Mouse (Mus musculus): ENCODE data around the gene Mapk11. TPM values are rescaled to one million over a fixed set of nuclear protein-coding genes. Genes with fewer than 3 reads are reported as not detected.

Mapk11 gene
- total RNA-seq, 1 experiment = 6.6 TPM

DNA sequence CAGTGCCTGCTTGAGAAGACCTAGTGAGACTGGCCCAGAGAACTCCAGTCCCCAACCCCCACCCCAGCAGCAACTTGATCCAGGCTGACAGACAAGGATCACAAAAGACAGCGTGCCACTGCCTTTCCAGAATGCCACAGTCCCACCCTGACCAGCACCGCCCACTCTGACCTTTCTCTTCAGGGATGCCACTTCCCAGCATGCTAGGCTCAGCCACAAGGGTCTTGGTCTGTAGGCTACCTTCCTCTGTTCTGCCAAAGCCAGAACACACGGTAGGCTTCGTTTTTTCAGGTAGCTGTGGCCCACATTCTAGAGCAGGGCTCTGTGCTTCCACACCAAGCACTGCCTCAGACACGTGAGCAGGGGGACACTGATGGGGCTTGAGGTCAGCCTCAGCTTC lies 46.8 kb downstream of the Mapk11 start:
- peaks cover 73% of the 10 kb centered on the region for H3K36me3 ChIP-seq (ENCODE audit: control insufficient read depth, insufficient read depth, low read length, poor library complexity, severe bottlenecking)
- DNase-seq (ENCODE audit: low read depth, low spot score) = no peak
- H3K9me3 ChIP-seq (ENCODE audit: control insufficient read depth, insufficient read depth, low read depth, low read length) = no peaks in the 10 kb centered on the region
- no peak overlapping the region for H3K9ac ChIP-seq (ENCODE audit: insufficient read depth, low read depth, low read length, poor library complexity, severe bottlenecking)
- H3K27ac ChIP-seq (ENCODE audit: insufficient read depth, low read depth, low read length, poor library complexity, severe bottlenecking) = no peak overlapping the region
- no peak for TF ChIP-seq CHD2 (IDR thresholded peaks at IDR 0.05; ENCODE audit: low read depth, low read length)
- no peak for TF ChIP-seq ZC3H11A (IDR thresholded peaks at IDR 0.05; ENCODE audit: borderline replicate concordance, low read depth, low read length)
- no peak for TF ChIP-seq HCFC1 (IDR thresholded peaks at IDR 0.05; ENCODE audit: borderline replicate concordance, insufficient read depth, low read length)
- no peak for TF ChIP-seq ZNF384 (IDR thresholded peaks at IDR 0.05; ENCODE audit: low read depth, low read length)
- no peak for TF ChIP-seq MAFK (IDR thresholded peaks at IDR 0.05; ENCODE audit: insufficient read depth, low read depth, low read length)
- no peaks in the 10 kb centered on the region for H3K4me1 ChIP-seq (ENCODE audit: control insufficient read depth in 2 of 2, insufficient read depth in 2 of 2, low read length in 2 of 2, poor library complexity in 1 of 2)
- no peak overlapping the region for H3K4me3 ChIP-seq (ENCODE audit: insufficient read depth in 1 of 2, low read depth in 1 of 2, low read length in 2 of 2, poor library complexity in 1 of 2, severe bottlenecking in 1 of 2)
- in situ Hi-C loops (cut with MboI; ENCODE audit: low sequenced_read_pairs in 2 of 2, unreplicated experiment in 2 of 2) = no loop called here

DNA sequence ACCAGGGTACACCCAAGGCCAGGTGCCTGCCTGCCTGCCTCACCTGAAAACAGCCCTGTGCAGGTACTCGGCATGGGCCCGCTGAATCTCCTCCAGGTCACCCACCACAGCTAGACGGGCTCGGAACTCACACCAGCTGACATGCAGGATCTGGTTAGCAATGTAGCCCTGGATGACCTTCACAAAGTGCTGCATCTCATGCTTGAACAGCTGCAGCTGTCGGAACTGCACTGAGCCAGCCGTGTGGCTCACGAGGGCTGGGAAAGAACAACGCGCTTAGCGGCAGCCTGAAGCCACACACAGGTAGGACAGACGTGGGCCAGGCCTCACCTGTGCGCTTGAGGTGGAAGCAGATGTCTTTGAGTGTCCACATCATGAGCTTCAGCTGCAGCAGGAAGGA lies 48.6 kb downstream of the Mapk11 start:
- DNase-seq (ENCODE audit: low read depth, low spot score) = no peak
- Histone ChIP-seq H3K9me3 (ENCODE audit: control insufficient read depth, insufficient read depth, low read depth, low read length) (no peaks in the 10 kb centered on the region), H3K9ac (ENCODE audit: insufficient read depth, low read depth, low read length, poor library complexity, severe bottlenecking) (no peak overlapping the region), H3K4me3 (ENCODE audit: insufficient read depth in 1 of 2, low read depth in 1 of 2, low read length in 2 of 2, poor library complexity in 1 of 2, severe bottlenecking in 1 of 2) (no peak overlapping the region), H3K4me1 (ENCODE audit: control insufficient read depth in 2 of 2, insufficient read depth in 2 of 2, low read length in 2 of 2, poor library complexity in 1 of 2) (no peaks in the 10 kb centered on the region), H3K27ac (ENCODE audit: insufficient read depth, low read depth, low read length, poor library complexity, severe bottlenecking) (no peak overlapping the region), H3K36me3 (ENCODE audit: control insufficient read depth, insufficient read depth, low read length, poor library complexity, severe bottlenecking) (peaks cover 61% of the 10 kb centered on the region)
- in situ Hi-C loops (cut with MboI; ENCODE audit: low sequenced_read_pairs in 2 of 2, unreplicated experiment in 2 of 2) = no loop called here
- TF ChIP-seq ZNF384 (IDR thresholded peaks at IDR 0.05; ENCODE audit: low read depth, low read length) (no peak), ZC3H11A (IDR thresholded peaks at IDR 0.05; ENCODE audit: borderline replicate concordance, low read depth, low read length) (no peak), MAFK (IDR thresholded peaks at IDR 0.05; ENCODE audit: insufficient read depth, low read depth, low read length) (no peak), CHD2 (IDR thresholded peaks at IDR 0.05; ENCODE audit: low read depth, low read length) (no peak), HCFC1 (IDR thresholded peaks at IDR 0.05; ENCODE audit: borderline replicate concordance, insufficient read depth, low read length) (no peak)

DNA sequence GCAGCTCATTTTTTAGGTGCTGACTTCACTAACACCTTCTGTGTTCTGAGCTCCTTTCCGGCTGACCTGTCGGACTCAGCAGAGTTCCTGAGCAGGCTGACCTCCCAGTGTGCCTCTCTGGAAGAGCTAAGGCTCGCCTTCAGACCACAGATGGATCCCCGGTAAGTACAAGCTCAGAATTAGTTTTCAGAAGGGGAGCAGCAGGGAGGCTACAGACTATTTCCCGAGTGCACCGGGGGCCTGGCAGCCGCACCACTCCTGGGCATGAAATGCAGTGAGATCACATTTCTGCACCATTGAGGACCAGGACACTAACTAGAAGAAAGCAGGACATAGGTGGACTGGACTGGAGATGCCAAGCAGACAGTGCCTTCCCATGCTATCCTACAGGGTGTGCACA lies 50.8 kb downstream of the Mapk11 start:
- H3K9ac ChIP-seq (ENCODE audit: insufficient read depth, low read depth, low read length, poor library complexity, severe bottlenecking) = no peak overlapping the region
- H3K4me1 ChIP-seq (ENCODE audit: control insufficient read depth in 2 of 2, insufficient read depth in 2 of 2, low read length in 2 of 2, poor library complexity in 1 of 2) = no peaks in the 10 kb centered on the region
- H3K9me3 ChIP-seq (ENCODE audit: control insufficient read depth, insufficient read depth, low read depth, low read length) = no peaks in the 10 kb centered on the region
- TF ChIP-seq CHD2 (IDR thresholded peaks at IDR 0.05; ENCODE audit: low read depth, low read length) (no peak), ZC3H11A (IDR thresholded peaks at IDR 0.05; ENCODE audit: borderline replicate concordance, low read depth, low read length) (no peak), HCFC1 (IDR thresholded peaks at IDR 0.05; ENCODE audit: borderline replicate concordance, insufficient read depth, low read length) (no peak), ZNF384 (IDR thresholded peaks at IDR 0.05; ENCODE audit: low read depth, low read length) (no peak), MAFK (IDR thresholded peaks at IDR 0.05; ENCODE audit: insufficient read depth, low read depth, low read length) (no peak)
- no peak overlapping the region for H3K27ac ChIP-seq (ENCODE audit: insufficient read depth, low read depth, low read length, poor library complexity, severe bottlenecking)
- no peak overlapping the region for H3K4me3 ChIP-seq (ENCODE audit: insufficient read depth in 1 of 2, low read depth in 1 of 2, low read length in 2 of 2, poor library complexity in 1 of 2, severe bottlenecking in 1 of 2)
- H3K36me3 ChIP-seq (ENCODE audit: control insufficient read depth, insufficient read depth, low read length, poor library complexity, severe bottlenecking) = peaks cover 50% of the 10 kb centered on the region
- in situ Hi-C loops (cut with MboI; ENCODE audit: low sequenced_read_pairs in 2 of 2, unreplicated experiment in 2 of 2) = no loop called here
- no peak for DNase-seq (ENCODE audit: low read depth, low spot score)

DNA sequence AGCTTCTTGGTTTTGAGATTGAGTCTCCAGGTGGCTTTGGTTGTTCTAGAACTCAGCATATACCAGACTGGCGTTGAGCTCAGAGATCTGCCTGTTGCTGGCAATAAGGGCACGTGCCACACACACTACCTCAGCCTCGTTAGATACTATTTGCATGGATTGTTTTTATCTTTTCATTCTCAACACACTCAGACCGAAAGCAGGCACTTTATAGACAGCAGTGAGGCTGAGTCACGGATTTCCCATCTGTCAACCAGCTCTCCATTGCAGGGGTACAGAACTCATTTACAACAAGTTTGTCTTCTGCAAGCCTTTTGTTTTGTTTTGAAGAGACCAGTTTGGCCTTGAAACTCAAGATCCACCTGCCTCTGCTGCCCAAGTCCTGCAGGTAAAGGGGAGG lies 52.0 kb downstream of the Mapk11 start:
- TF ChIP-seq ZC3H11A (IDR thresholded peaks at IDR 0.05; ENCODE audit: borderline replicate concordance, low read depth, low read length) (no peak), MAFK (IDR thresholded peaks at IDR 0.05; ENCODE audit: insufficient read depth, low read depth, low read length) (no peak), CHD2 (IDR thresholded peaks at IDR 0.05; ENCODE audit: low read depth, low read length) (no peak), HCFC1 (IDR thresholded peaks at IDR 0.05; ENCODE audit: borderline replicate concordance, insufficient read depth, low read length) (no peak), ZNF384 (IDR thresholded peaks at IDR 0.05; ENCODE audit: low read depth, low read length) (no peak)
- H3K36me3 ChIP-seq (ENCODE audit: control insufficient read depth, insufficient read depth, low read length, poor library complexity, severe bottlenecking) = peaks cover 39% of the 10 kb centered on the region
- in situ Hi-C loops (cut with MboI; ENCODE audit: low sequenced_read_pairs in 2 of 2, unreplicated experiment in 2 of 2) = no loop called here

More for the DNA sequence above, 52.0 kb downstream of the Mapk11 start:
- H3K4me1 ChIP-seq (ENCODE audit: control insufficient read depth in 2 of 2, insufficient read depth in 2 of 2, low read length in 2 of 2, poor library complexity in 1 of 2) = no peaks in the 10 kb centered on the region
- H3K9me3 ChIP-seq (ENCODE audit: control insufficient read depth, insufficient read depth, low read depth, low read length) = no peaks in the 10 kb centered on the region
- H3K27ac ChIP-seq (ENCODE audit: insufficient read depth, low read depth, low read length, poor library complexity, severe bottlenecking) = no peak overlapping the region
- no peak for DNase-seq (ENCODE audit: low read depth, low spot score)
- H3K4me3 ChIP-seq (ENCODE audit: insufficient read depth in 1 of 2, low read depth in 1 of 2, low read length in 2 of 2, poor library complexity in 1 of 2, severe bottlenecking in 1 of 2) = no peak overlapping the region
- no peak overlapping the region for H3K9ac ChIP-seq (ENCODE audit: insufficient read depth, low read depth, low read length, poor library complexity, severe bottlenecking)

Other genes with a start within 250 kb of the Mapk11 start
- 0.11 and 0.13 TPM in 2 replicates for gene Ttll8, start 195.2 kb downstream of the Mapk11 start, total RNA-seq (2012; rRNA removed)
- 0.32 and 0.36 TPM in 2 replicates for gene Mlc1, start 170.6 kb downstream of the Mapk11 start, total RNA-seq (2012; rRNA removed)
- 26.7 and 34.4 TPM in 2 replicates for gene Mov10l1, start 166.7 kb downstream of the Mapk11 start, total RNA-seq (2012; rRNA removed)
- gene Panx2, start 89.9 kb downstream of the Mapk11 start, total RNA-seq (2012; rRNA removed) = 0.22 and 0.58 TPM in 2 replicates
- gene Trabd, start 74.5 kb downstream of the Mapk11 start, total RNA-seq (2012; rRNA removed) = 24.2 and 29.9 TPM in 2 replicates
- 7.5 and 8.7 TPM in 2 replicates for gene Selenoo, start 60.5 kb downstream of the Mapk11 start, total RNA-seq (2012; rRNA removed)
- 37.3 and 45.0 TPM in 2 replicates for gene Tubgcp6, start 26.5 kb downstream of the Mapk11 start, total RNA-seq (2012; rRNA removed)
- 7.4 and 11.4 TPM in 2 replicates for gene Hdac10, start 20.9 kb downstream of the Mapk11 start, total RNA-seq (2012; rRNA removed)
- 8.1 and 10.6 TPM in 2 replicates for gene Mapk12, start 8.9 kb downstream of the Mapk11 start, total RNA-seq (2012; rRNA removed)
- gene Plxnb2, start 31.2 kb upstream of the Mapk11 start, total RNA-seq (2012; rRNA removed) = 116 and 178 TPM in 2 replicates
- 14.4 and 24.7 TPM in 2 replicates for gene Dennd6b, start 46.9 kb upstream of the Mapk11 start, total RNA-seq (2012; rRNA removed)
- 8.6 and 9.2 TPM in 2 replicates for gene Ppp6r2, start 61.9 kb upstream of the Mapk11 start, total RNA-seq (2012; rRNA removed)
- gene Sbf1, start 165.7 kb upstream of the Mapk11 start, total RNA-seq (2012; rRNA removed) = 134 and 169 TPM in 2 replicates
- 4.6 and 7.8 TPM in 2 replicates for gene Adm2, start 173.1 kb upstream of the Mapk11 start, total RNA-seq (2012; rRNA removed)
- 0.54 TPM in 1 of 2 replicates, not detected in the other for gene Miox, start 184.8 kb upstream of the Mapk11 start, total RNA-seq (2012; rRNA removed)
- gene Lmf2, start 206.0 kb upstream of the Mapk11 start, total RNA-seq (2012; rRNA removed) = 44.8 and 45.3 TPM in 2 replicates
- 205 and 274 TPM in 2 replicates for gene Ncaph2, start 206.1 kb upstream of the Mapk11 start, total RNA-seq (2012; rRNA removed)
- 46.4 and 50.8 TPM in 2 replicates for gene Sco2, start 224.2 kb upstream of the Mapk11 start, total RNA-seq (2012; rRNA removed)
- gene Tymp, start 227.4 kb upstream of the Mapk11 start, total RNA-seq (2012; rRNA removed) = 0.94 and 1.1 TPM in 2 replicates
- gene Odf3b, start 229.7 kb upstream of the Mapk11 start, total RNA-seq (2012; rRNA removed) = 0.37 TPM in 1 of 2 replicates, not detected in the other
- gene Klhdc7b, start 235.3 kb upstream of the Mapk11 start, total RNA-seq (2012; rRNA removed) = 0.11 and 0.13 TPM in 2 replicates